ENCODE assay signal across 19 mouse cellular contexts in genomic region chr9:88546657-88547056, GRCm38 (mm10). TPM values are rescaled to one million over a fixed set of nuclear protein-coding genes. Genes with fewer than 3 reads are reported as not detected.
"Had no signal": no experiment of that assay in that cellular context is flagged by ENCODE, and none has a peak within 500 bp of the region (broad histone marks: within the 10 kb centered on the region; RNA-seq: fewer than 3 reads in every experiment).

No protein-coding gene starts in this region.

- H3K9me3 ChIP-seq: heart, embryonic 10.5 days; heart, embryonic 12.5 days; hindbrain, embryonic 10.5 days; hindbrain, embryonic 12.5 days; intestine, embryonic 15.5 days; limb, embryonic 10.5 days; limb, embryonic 12.5 days; liver, embryonic 13.5 days had no signal

- H3K36me3 ChIP-seq: heart, embryonic 10.5 days; hindbrain, embryonic 10.5 days; hindbrain, embryonic 12.5 days; intestine, embryonic 15.5 days; limb, embryonic 10.5 days; liver, embryonic 13.5 days had no signal

- H3K27ac ChIP-seq: heart, embryonic 10.5 days; hindbrain, embryonic 12.5 days; hindbrain, embryonic 14.5 days had no signal

- DNase-seq: gastrocnemius, postnatal 25 days had no signal

- H3K9ac ChIP-seq: heart, embryonic 12.5 days; hindbrain, embryonic 12.5 days; intestine, embryonic 15.5 days; limb, embryonic 12.5 days had no signal

- H3K27me3 ChIP-seq: heart, embryonic 12.5 days; hindbrain, embryonic 12.5 days; intestine, embryonic 15.5 days; limb, embryonic 12.5 days; liver, embryonic 13.5 days had no signal

RNA-seq across cellular contexts. Expression of gene Trim43a, which starts 34.0 kb away (rescaled TPM):
- total RNA-seq: gastrocnemius, postnatal 10 days; gastrocnemius, postnatal 25 days; gastrocnemius, postnatal 4 days; granulocyte monocyte progenitor cell, adult 5-6 weeks; heart, adult 18-20 months; heart, adult 8-10 months; heart, postnatal 4 days had no signal
- polyA plus RNA-seq: hindbrain, embryonic 14.5 days; inflammation-experienced regulatory T-cells, adult 6 months; intestine, embryonic 15.5 days; intestine, postnatal 0 days; kidney, embryonic 14.5 days; limb, embryonic 12.5 days; liver, embryonic 13.5 days had no signal
